Mouse (Mus musculus) cerebellum, adult 8-10 months (tissue): ENCODE measurements at regions not wholly inside any gene's neighbourhood (a gene's known extent, or its start where the extent isn't known, plus 50 kb on each side); places are given as distances from the start of the nearest gene placed in this dataset.

ENCODE experiments used
- DNase-seq: peaks from one replicate; pipeline ENCODE4 v3.0.0; 2022

DNA sequence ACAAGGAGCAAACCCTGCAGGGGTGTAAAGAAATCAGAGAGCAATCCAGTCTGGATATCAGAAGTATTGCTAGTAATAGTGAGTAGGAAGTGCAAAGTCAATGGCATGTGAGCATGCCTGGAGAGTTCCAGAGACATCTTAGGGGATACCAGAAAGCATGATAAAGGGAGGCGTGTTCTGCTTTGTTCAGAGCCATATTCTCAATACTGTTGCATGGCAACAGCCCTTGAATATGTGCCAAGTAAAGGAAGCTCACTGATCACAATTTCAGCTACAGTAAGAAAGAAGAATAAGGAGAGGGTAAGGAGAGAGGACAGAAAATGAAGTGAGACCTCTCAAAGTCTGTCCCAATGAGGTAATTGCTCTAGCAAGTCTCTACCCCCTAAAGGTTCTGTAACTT, 92.1 kb upstream of the Thrb start:
- no peak for DNase-seq

DNA sequence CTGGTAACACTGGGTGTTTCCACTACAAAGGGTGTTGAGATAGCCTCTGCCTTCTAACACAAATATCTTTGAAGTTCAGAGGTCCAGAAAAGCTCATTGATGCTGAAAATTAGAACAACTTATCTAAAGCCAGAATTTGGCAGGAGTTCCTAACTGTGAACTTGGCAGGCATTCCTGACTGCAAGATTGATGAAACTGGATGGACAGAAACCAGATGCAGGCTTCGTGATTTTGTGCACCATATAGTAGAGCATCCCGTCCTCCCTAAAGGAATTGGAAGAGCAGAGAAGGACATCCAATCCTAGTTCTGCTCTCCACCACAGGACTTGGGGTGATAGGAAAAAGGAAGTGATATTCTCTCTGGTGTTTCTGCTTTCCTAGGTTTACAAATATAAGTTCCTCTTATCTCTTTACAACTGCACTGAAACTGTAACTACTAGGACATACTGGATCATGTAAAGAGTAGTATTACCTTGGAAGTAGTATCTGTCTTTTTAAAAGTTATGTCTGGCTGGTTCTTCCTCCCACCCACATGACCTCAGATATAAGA, 90.9 kb upstream of the Thrb start:
- DNase-seq, result no peak

GRCm38 (mm10) chr14:17578776-17579175, 81.3 kb upstream of the Thrb start:
- DNase-seq, result no peak

- DNase-seq, result no peak
Measured at GRCm38 (mm10) chr14:17589595-17589994, 70.5 kb upstream of the Thrb start.

GRCm38 (mm10) chr14:17599553-17599952, 60.5 kb upstream of the Thrb start:
- DNase-seq, result no peak

DNA sequence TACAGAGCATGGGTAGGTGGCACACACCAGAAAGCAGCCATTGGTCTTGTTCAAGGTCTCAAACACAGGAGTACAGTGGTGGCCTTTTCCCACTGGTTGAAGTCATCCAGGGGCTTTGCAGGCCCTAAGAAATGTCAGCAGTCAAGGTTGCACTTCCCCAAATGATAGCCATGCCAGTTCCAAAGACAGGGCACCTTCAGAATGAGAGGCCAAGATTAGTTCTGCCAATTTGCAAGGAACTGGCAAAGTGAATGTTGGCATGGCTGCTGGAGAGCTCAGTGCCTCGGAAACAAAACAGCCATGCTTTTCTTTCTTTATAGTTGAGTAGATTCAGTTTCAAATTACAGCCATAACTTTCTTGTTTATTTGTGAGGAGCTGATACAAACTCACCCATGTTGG, 57.7 kb upstream of the Thrb start:
- DNase-seq, result no peak

DNA sequence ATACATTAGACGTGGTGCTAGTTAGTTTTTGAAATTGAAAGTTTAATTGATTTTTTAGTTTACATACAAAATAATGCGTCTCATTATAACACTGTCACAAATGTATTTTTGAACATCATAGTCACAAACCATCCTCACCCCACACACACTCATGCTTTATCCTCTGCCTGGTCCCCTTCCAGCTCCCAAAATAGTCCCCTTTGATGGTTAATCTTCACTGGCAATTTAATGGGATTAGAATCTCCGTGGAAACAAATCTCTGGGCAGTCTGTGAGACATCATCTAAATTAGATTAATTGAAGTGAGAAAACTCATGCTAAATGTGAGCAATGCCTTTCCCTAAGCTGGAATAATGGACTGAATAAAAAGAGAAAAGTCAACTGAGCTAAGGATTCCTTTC, 54.0 kb upstream of the Thrb start:
- DNase-seq, result no peak

GRCm38 (mm10) chr14:17607186-17607585, 52.9 kb upstream of the Thrb start:
- no peak for DNase-seq
